Mouse (Mus musculus) embryonic facial prominence, embryonic 14.5 days (tissue): Measurements from ENCODE around the gene Ldb1. TPM values are rescaled to one million over a fixed set of nuclear protein-coding genes. Genes with fewer than 3 reads are reported as not detected.
A peak's percentile ranks its signal among the peaks of the same experiment; 100 is the strongest.

Experiments used
- ATAC-seq: fragments of 200-750 bp; cut with Nextera tagmentation; 2 replicates; pipeline ENCODE4 v1.8.0; 2017; ENCODE audit warnings: low read depth, moderate number of reproducible peaks, moderate TSS enrichment
- DNase-seq: peaks from one replicate; pipeline ENCODE4 v3.0.0-alpha.2; 2015; ENCODE audit warnings: low spot score
- H3K27ac ChIP-seq: fragments of 300-500 bp; sonication (generic); replicated peaks from 2 replicates; pipeline ENCODE4 v1.5.1; 2014; ENCODE audit warnings: low read depth, mild to moderate bottlenecking, low read length, moderate library complexity
- H3K27me3 ChIP-seq: fragments of 300-500 bp; sonication (generic); replicated peaks from 2 replicates; pipeline ENCODE4 v1.6.1; 2014; ENCODE audit warnings: low read length; ENCODE audit not compliant: control insufficient read depth, insufficient read depth
- H3K36me3 ChIP-seq: fragments of 300-500 bp; sonication (generic); 2 replicates; pipeline ENCODE4 v1.6.1; 2014; ENCODE audit warnings: low read length, mixed read lengths; ENCODE audit not compliant: control insufficient read depth, insufficient read depth
- H3K4me1 ChIP-seq: fragments of 300-500 bp; sonication (generic); 2 replicates; pipeline ENCODE4 v1.6.1; 2014; ENCODE audit warnings: antibody characterized with exemption, low read length; ENCODE audit not compliant: control insufficient read depth, insufficient read depth
- H3K4me2 ChIP-seq: fragments of 300-500 bp; sonication (generic); 2 replicates; pipeline ENCODE4 v1.6.1; 2014; ENCODE audit warnings: low read depth, mild to moderate bottlenecking, low read length, moderate library complexity, mixed read lengths
- H3K4me3 ChIP-seq: fragments of 300-500 bp; sonication (generic); 2 replicates; pipeline ENCODE4 v1.5.1; 2014; ENCODE audit warnings: low read depth, mild to moderate bottlenecking, low read length
- H3K9ac ChIP-seq: fragments of 300-500 bp; sonication (generic); 2 replicates; pipeline ENCODE4 v1.6.1; 2014; ENCODE audit warnings: low read depth, mild to moderate bottlenecking, low read length, moderate library complexity, mixed read lengths
- H3K9me3 ChIP-seq: fragments of 300-500 bp; sonication (generic); 2 replicates; pipeline ENCODE4 v1.6.1; 2016; ENCODE audit warnings: low read length; ENCODE audit not compliant: control insufficient read depth
- WGBS: fragments of 180-500 bp; shearing (Covaris S2); extraction: QIAGEN DNeasy Blood & Tissue Kit; methylation state at CpG from one replicate; pipeline ENCODE4 v1.1.7; 2014; 5-methylcytosine and 5-hydroxymethylcytosine counted together
- polyA plus RNA-seq: library from polyadenylated mRNA; unstranded; fragments of >200 nt; fragmentation: Nextera tagmentation; extraction: Ambion mirVana; gene quantifications from 2 replicates; pipeline ENCODE4 v1.2.1, GENCODE M21; 2014

Ldb1 gene
- polyA plus RNA-seq, 1 experiment from 2014 or later = 80.6 TPM

DNA sequence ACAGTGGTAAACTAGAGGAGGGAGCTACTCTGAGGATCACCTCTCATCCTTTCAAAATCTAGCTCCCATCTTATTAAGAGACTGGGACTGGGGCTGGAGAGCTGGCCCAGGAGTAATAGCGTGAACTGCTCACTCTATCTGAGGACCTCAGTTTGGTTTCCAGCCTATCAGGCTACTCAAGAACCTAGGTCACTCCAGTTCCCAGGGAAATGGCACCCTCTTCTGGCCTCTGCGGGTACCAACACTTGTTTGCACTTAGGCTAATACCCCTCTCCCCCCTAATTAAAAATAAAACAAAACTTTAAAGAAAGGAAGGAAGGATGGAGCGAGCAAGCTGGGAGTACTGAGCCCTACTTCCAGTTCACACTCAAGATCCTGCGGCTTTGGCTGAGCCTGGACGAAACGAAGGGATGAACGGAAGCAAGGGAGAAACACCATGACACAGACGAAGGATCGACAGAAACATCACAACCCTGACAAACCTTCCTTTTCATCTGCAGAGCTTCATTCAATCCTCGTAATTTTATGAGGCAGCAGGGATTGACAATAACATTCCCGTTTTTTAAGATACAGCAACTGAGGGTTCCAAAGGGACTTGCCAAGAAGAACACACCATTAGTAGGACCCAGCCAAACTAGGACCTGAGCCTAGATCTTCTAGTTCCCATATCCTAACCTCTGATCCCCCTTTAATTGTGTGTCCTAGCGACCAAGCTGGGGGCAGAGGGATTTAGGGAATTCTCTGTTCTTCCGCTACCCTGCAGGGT, 8.4 kb downstream of the Ldb1 start:
- Histone ChIP-seq H3K4me1 (peaks cover 27% of the 10 kb centered on the region), H3K9ac (peak overlapping the region; percentile 92), H3K4me3 (peak overlapping the region; percentile 84), H3K4me2 (peak overlapping the region; percentile 87), H3K36me3 (peaks cover 52% of the 10 kb centered on the region), H3K27me3 (no peaks in the 10 kb centered on the region), H3K9me3 (no peaks in the 10 kb centered on the region), H3K27ac (no peak overlapping the region; the same call in 1 of the 2 replicates)
- ATAC-seq = no peak
- 76% methylated on average over 13 of the region's 13 CpGs for WGBS
- DNase-seq = no peak

DNA sequence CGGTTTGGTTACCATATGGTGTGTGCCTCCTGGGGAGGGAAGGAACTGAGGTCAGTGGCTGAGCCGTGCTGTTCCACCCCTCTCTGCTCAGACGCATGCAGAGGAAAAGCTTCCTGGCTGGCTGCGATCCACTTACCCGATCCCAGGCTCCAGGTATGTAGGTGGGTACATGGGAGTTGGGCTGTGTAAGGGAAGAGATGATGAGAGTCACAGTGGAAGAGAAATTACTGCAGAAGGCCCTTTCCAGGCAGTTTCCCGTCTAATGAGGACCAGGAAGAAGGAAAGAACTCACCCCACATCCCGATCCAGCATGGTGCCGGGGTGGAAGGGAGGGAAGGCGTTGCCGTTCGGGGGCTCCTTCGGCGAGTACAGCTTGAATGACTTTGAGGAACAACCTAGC, 9.0 kb downstream of the Ldb1 start:
- DNase-seq (no peak), ATAC-seq (no peak)
- H3K4me1 ChIP-seq = peaks cover 20% of the 10 kb centered on the region
- H3K27me3 ChIP-seq = no peaks in the 10 kb centered on the region
- H3K36me3 ChIP-seq = peaks cover 59% of the 10 kb centered on the region
- no peak overlapping the region for H3K9ac ChIP-seq
- 85% methylated on average over 13 of the region's 13 CpGs for WGBS
- H3K4me2 ChIP-seq = no peak overlapping the region
- no peaks in the 10 kb centered on the region for H3K9me3 ChIP-seq
- H3K4me3 ChIP-seq = no peak overlapping the region
- no peak overlapping the region for H3K27ac ChIP-seq

DNA sequence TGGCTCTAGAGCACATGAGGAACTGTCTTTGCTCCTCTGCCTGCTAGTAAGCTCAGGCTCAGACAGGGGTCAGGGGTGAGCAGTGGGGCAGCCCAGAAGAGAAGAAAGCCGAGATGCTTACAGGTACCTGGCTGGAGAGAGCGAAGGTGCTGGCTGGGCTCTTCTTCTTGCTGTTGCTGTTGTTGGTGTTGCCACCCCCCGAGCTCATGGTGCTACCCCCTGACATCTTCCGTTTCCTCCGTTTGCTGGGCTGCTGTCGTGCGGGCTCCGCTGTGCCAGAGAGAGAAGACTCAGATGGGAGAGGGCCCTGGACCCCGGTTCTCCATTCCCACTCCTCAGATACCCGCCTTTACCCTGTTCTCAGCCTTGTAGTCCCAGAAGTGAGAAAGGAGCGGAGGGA, 11.1 kb downstream of the Ldb1 start:
- Histone ChIP-seq H3K36me3 (peaks cover 77% of the 10 kb centered on the region), H3K9ac (no peak overlapping the region), H3K27ac (no peak overlapping the region), H3K9me3 (peaks cover 10% of the 10 kb centered on the region; the same call in 1 of the 2 replicates), H3K4me3 (no peak overlapping the region), H3K4me1 (peaks cover 7% of the 10 kb centered on the region), H3K4me2 (no peak overlapping the region), H3K27me3 (no peaks in the 10 kb centered on the region)
- WGBS = 95% methylated on average over 11 of the region's 11 CpGs
- no peak for ATAC-seq
- no peak for DNase-seq

DNA sequence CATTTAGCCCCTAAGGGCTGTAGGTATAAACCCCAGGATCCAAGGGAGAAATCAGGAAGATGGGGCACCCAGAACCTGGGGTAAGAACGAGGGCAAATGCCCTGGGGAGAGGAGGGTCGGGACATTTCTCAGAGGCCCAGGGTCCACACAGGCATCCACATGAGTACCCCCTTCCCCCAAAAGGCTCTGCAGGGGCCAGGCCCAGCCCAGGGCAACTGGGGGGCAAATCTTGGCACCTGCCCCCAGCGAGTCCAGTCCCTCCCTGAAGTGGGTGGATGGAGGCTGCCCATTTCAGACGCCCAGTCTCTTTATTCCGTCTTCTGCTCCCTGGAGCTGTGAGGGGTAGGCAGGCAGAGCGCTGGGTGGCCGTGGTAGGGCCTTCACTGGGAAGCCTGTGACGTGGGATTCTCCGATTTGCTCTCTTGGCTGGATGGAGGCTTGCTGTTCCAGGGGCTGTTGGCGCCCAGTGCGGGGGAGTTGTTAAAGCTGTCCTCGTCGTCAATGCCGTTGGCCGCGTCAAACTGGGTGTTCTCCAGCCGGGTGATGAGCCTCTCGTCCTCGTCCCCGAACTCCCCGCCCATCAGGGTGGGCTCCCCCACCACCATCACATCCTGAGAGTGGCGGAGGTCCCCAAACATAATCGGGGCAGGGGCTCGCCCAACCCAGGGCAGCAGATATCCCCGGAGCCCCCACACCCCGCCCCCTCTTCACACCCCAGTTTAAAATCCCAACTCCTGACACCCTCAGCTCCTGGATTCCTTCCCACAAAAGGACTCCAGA, 12.1 kb downstream of the Ldb1 start:
- WGBS = 85% methylated on average over 26 of the region's 26 CpGs
- Histone ChIP-seq H3K9ac (no peak overlapping the region), H3K4me2 (no peak overlapping the region), H3K4me1 (peaks cover 7% of the 10 kb centered on the region), H3K4me3 (no peak overlapping the region), H3K27me3 (no peaks in the 10 kb centered on the region), H3K36me3 (peaks cover 77% of the 10 kb centered on the region), H3K9me3 (peaks cover 10% of the 10 kb centered on the region; the same call in 1 of the 2 replicates), H3K27ac (no peak overlapping the region)
- no peak for ATAC-seq
- no peak for DNase-seq

DNA sequence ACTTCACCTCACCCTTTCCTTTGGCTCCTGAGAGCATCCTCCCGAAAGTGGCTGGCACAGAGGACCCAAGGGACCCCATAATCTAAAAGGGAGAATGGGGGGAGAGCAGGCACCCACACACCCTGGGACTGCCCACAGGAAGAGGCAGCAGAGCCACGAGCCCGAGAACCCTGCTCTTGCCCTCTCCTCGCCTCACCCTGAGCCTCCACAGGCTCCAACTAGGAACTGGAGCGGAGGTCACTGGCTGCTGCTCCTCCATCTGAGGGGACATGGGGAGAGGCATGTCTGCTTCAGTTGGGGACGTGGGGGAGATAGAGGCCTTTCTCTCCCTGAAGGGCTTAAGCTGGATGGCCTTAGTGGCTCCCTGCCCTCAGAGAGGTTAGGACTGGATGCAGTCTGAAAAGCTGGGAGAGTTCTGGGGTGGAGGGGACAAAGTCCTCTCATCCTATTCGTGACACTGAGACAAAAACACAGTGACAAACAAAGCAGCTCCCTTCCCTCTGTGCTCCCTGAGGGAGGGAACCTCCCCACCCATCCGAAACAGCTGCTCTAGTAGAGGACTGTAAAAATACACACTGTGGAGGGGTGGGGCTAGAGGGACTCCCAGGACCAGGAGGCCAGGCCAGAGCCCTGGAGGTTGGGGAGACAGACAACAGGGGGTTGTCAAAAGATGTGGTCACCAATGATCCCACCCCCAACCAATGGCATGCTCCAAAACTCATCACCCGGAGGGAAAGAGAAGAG, 13.2 kb downstream of the Ldb1 start:
- H3K36me3 ChIP-seq = peaks cover 77% of the 10 kb centered on the region
- no peak overlapping the region for H3K27ac ChIP-seq
- H3K9ac ChIP-seq = no peak overlapping the region
- WGBS = 79% methylated on average over 8 of the region's 9 CpGs
- H3K4me3 ChIP-seq = no peak overlapping the region
- ATAC-seq (peak; percentile 14; the same call in 1 of the 2 replicates), DNase-seq (no peak)
- no peaks in the 10 kb centered on the region for H3K27me3 ChIP-seq
- H3K9me3 ChIP-seq = peaks cover 10% of the 10 kb centered on the region; the same call in 1 of the 2 replicates
- H3K4me2 ChIP-seq = no peak overlapping the region
- peaks cover 2% of the 10 kb centered on the region; the same call in 1 of the 2 replicates for H3K4me1 ChIP-seq

DNA sequence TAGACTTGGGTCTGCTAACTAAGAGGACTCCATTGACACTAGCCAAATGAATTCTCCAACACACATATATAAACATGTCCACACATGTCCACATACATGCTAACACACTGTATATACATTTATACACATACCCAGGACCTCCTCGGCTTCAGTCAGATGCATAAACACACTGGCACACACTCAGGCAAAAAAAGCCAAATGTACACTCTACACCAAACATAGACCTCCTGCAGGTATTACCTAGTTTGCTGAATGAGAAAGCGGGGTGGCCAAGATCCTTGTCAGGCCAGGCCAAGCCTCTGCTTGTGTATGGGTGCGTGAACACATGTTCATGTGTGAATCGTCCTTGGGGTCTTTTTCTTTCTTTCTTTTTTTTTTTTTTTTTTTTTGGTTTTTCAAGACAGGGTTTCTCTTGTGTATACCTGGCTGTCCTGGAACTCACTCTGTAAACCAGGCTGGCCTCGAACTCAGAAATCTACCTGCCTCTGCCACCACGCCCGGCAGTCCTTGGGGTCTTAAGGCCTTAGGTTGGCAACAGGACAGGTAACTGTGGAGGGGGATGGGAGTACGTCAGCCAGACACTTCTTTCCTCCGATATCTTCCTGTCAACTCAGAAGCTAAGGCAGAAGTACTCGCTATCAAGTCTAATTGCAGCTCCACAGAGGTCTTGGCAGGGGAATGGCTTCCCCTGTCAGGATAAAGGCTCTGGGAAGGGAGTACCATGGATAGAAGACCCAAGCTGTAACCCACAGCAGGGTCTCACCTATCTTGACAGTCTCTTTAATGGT, 14.6 kb downstream of the Ldb1 start:
- DNase-seq = no peak
- ATAC-seq = no peak
- Histone ChIP-seq H3K27me3 (no peaks in the 10 kb centered on the region), H3K4me1 (no peaks in the 10 kb centered on the region), H3K9ac (no peak overlapping the region), H3K36me3 (peaks cover 62% of the 10 kb centered on the region), H3K4me3 (no peak overlapping the region), H3K4me2 (no peak overlapping the region), H3K9me3 (peaks cover 10% of the 10 kb centered on the region; the same call in 1 of the 2 replicates), H3K27ac (no peak overlapping the region)
- WGBS = 91% methylated on average over 10 of the region's 10 CpGs

DNA sequence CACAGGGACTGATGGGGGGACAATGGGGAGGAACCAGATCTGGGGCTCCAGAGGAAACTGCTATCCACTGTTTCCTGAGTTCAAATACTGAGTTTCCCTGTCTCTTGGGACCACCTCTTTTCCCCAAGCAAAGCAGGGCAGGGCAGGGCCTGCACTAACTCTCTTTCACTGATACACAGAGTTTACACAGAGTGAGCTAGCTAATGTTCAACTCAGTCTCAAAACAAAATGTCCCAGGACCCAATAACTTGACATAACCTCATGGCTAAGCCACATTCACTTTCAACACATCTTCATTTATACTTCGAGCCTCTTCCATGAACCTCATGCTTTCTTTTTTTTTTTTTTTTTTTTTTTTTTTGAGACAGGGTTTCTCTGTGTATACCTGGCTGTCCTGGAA, 15.4 kb downstream of the Ldb1 start:
- ATAC-seq (no peak), DNase-seq (no peak)
- H3K4me3 ChIP-seq = no peak overlapping the region
- peaks cover 55% of the 10 kb centered on the region for H3K36me3 ChIP-seq
- no peak overlapping the region for H3K9ac ChIP-seq
- H3K4me1 ChIP-seq = no peaks in the 10 kb centered on the region
- H3K4me2 ChIP-seq = no peak overlapping the region
- H3K9me3 ChIP-seq = peaks cover 10% of the 10 kb centered on the region; the same call in 1 of the 2 replicates
- no peaks in the 10 kb centered on the region for H3K27me3 ChIP-seq
- 95% methylated on average over 1 of the region's 1 CpGs for WGBS
- H3K27ac ChIP-seq = no peak overlapping the region
